ENCODE assay signal across 32 mouse cellular contexts in the genomic region with DNA sequence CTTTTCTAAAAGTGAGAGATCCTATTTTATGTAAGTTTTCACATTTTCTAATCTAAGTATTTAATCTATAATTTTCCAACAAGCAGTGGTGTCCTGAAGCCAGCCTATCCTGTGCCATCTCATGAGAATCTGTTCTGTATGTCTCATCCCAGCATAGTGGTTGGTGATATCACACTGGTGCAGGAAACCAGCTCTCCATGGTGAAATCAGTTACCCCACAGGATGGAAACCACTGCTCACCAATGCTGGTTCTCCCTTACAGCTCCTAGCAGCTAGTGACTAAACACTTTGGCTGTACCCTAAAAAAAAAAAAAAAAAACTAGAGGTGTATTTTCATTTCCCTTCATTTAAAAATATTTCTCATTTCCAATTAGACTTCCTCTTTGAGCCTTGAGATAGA. TPM values are rescaled to one million over a fixed set of nuclear protein-coding genes. Genes with fewer than 3 reads are reported as not detected.
DNase-seq lines count a peak whose midpoint lies in the region; ATAC-seq lines count a peak whose summit lies in the region.
"Had no signal": no experiment of that assay in that cellular context is flagged by ENCODE, and none has a peak within 500 bp of the region (broad histone marks: within the 10 kb centered on the region; RNA-seq: fewer than 3 reads in every experiment).

No protein-coding gene starts in this region.

- H3K9me3 ChIP-seq in heart, embryonic 11.5 days (replicated peaks; ENCODE audit: control insufficient read depth, low read length), result no peaks in the 10 kb centered on the region
- H3K9me3 ChIP-seq in intestine, embryonic 16.5 days (ENCODE audit: control insufficient read depth, low read length), result no peaks in the 10 kb centered on the region
- H3K9me3 ChIP-seq: embryonic facial prominence, embryonic 12.5 days; embryonic facial prominence, embryonic 15.5 days; forebrain, embryonic 12.5 days; heart, embryonic 10.5 days; hindbrain, embryonic 10.5 days; hindbrain, embryonic 13.5 days; intestine, embryonic 15.5 days had no signal

- no peaks in the 10 kb centered on the region for H3K36me3 ChIP-seq in heart, embryonic 11.5 days (ENCODE audit: control insufficient read depth, insufficient read depth, low read length)
- no peaks in the 10 kb centered on the region for H3K36me3 ChIP-seq in intestine, embryonic 16.5 days (ENCODE audit: control insufficient read depth, insufficient read depth, low read length)
- H3K36me3 ChIP-seq: embryonic facial prominence, embryonic 12.5 days; embryonic facial prominence, embryonic 15.5 days; forebrain, embryonic 12.5 days; heart, embryonic 10.5 days; hindbrain, embryonic 10.5 days; hindbrain, embryonic 13.5 days; intestine, embryonic 15.5 days had no signal

- no peak for ATAC-seq in heart, embryonic 11.5 days (replicated peaks; ENCODE audit: insufficient number of reproducible peaks, low FRiP score, low TSS enrichment)
- ATAC-seq in common myeloid progenitor, adult 5-6 weeks (replicated peaks; ENCODE audit: low read depth, poor library complexity, severe bottlenecking), result peak; percentile 66
- ATAC-seq in megakaryocyte, adult 5-6 weeks (ENCODE audit: poor library complexity, severe bottlenecking), result peak; percentile 81
- ATAC-seq in intestine, embryonic 16.5 days, result no peak
- ATAC-seq: activated CD4-positive, CD25-positive, alpha-beta regulatory T cell, adult 4 months; CD4-positive, CD25-positive, alpha-beta regulatory T cell, adult 4 months; forebrain, embryonic 16.5 days; hindbrain, embryonic 16.5 days had no signal

- no peak overlapping the region for H3K9ac ChIP-seq in heart, embryonic 11.5 days (ENCODE audit: low read depth, low read length)
- no peak overlapping the region for H3K9ac ChIP-seq in intestine, embryonic 16.5 days (ENCODE audit: low read depth, low read length)
- H3K9ac ChIP-seq: embryonic facial prominence, embryonic 12.5 days; embryonic facial prominence, embryonic 15.5 days; forebrain, embryonic 12.5 days; hindbrain, embryonic 13.5 days; intestine, embryonic 15.5 days had no signal

- no peak overlapping the region for H3K4me2 ChIP-seq in heart, embryonic 11.5 days
- H3K4me2 ChIP-seq in intestine, embryonic 16.5 days (ENCODE audit: low read depth, low read length), result no peak overlapping the region
- H3K4me2 ChIP-seq: embryonic facial prominence, embryonic 12.5 days; embryonic facial prominence, embryonic 15.5 days; forebrain, embryonic 12.5 days; hindbrain, embryonic 13.5 days; intestine, embryonic 15.5 days had no signal

- no peak overlapping the region for H3K4me3 ChIP-seq in heart, embryonic 11.5 days (ENCODE audit: low read depth, low read length)
- H3K4me3 ChIP-seq in intestine, embryonic 16.5 days (ENCODE audit: low read length), result no peak overlapping the region
- H3K4me3 ChIP-seq: embryonic facial prominence, embryonic 12.5 days; embryonic facial prominence, embryonic 15.5 days; forebrain, embryonic 12.5 days; heart, adult 2 months; heart, embryonic 10.5 days; hindbrain, embryonic 10.5 days; hindbrain, embryonic 13.5 days; intestine, embryonic 15.5 days had no signal

- no peak overlapping the region for H3K27ac ChIP-seq in heart, embryonic 11.5 days (ENCODE audit: low read depth, low read length)
- H3K27ac ChIP-seq in intestine, embryonic 16.5 days (ENCODE audit: low read length), result no peak overlapping the region
- H3K27ac ChIP-seq: embryonic facial prominence, embryonic 12.5 days; embryonic facial prominence, embryonic 15.5 days; forebrain, embryonic 12.5 days; heart, adult 2 months; heart, embryonic 10.5 days; hindbrain, embryonic 10.5 days; hindbrain, embryonic 13.5 days; intestine, embryonic 15.5 days had no signal

- peak; percentile 57 for DNase-seq in heart, adult 11 months
- no peak for DNase-seq in heart, postnatal 10 days
- no peak for DNase-seq in gastrocnemius, postnatal 4 days (ENCODE audit: low spot score in 2 of 2)
- DNase-seq: adrenal gland, adult 8-10 months; adrenal gland, postnatal 25 days; cerebellum, adult 11 months; cerebellum, adult 2 months; cerebellum, postnatal 10 days; cerebellum, postnatal 36 days; gastrocnemius, postnatal 10 days; gastrocnemius, postnatal 36 days; heart, adult 2 months; heart, postnatal 36 days had no signal

- no peaks in the 10 kb centered on the region for H3K4me1 ChIP-seq in heart, embryonic 11.5 days (ENCODE audit: control insufficient read depth, insufficient read depth, low read length)
- no peaks in the 10 kb centered on the region for H3K4me1 ChIP-seq in intestine, embryonic 16.5 days (ENCODE audit: control insufficient read depth, insufficient read depth, low read length)
- H3K4me1 ChIP-seq: embryonic facial prominence, embryonic 12.5 days; embryonic facial prominence, embryonic 15.5 days; forebrain, embryonic 12.5 days; heart, embryonic 10.5 days; hindbrain, embryonic 10.5 days; hindbrain, embryonic 13.5 days; intestine, embryonic 15.5 days had no signal

- intact Hi-C loops in heart, postnatal 10 days (cut with DNase I), result no loop called here

- H3K27me3 ChIP-seq in heart, embryonic 11.5 days (ENCODE audit: control insufficient read depth, insufficient read depth, low read length), result no peaks in the 10 kb centered on the region
- H3K27me3 ChIP-seq in intestine, embryonic 16.5 days (replicated peaks; ENCODE audit: control insufficient read depth, insufficient read depth, low read length), result no peaks in the 10 kb centered on the region
- H3K27me3 ChIP-seq: embryonic facial prominence, embryonic 12.5 days; embryonic facial prominence, embryonic 15.5 days; forebrain, embryonic 12.5 days; hindbrain, embryonic 13.5 days; intestine, embryonic 15.5 days had no signal

RNA-seq across cellular contexts. Expression of a gene that starts 20.6 kb away (rescaled TPM):
- 0.06 TPM in 1 of 2 replicates, not detected in the other for polyA plus RNA-seq in heart, embryonic 11.5 days (2014; fragmentation: Nextera tagmentation; extraction: Ambion mirVana)
- total RNA-seq in common myeloid progenitor, adult 5-6 weeks (2017), result not detected in 2 replicates
- 62.7 and 71.5 TPM in 2 replicates for total RNA-seq in megakaryocyte, adult 5-6 weeks (2015)
- total RNA-seq in megakaryocyte, adult 5-6 weeks (2017), result 72.8 and 74.4 TPM in 2 replicates
- 1 to 10 TPM in 1 of 2 experiments, under 1 TPM in 1; 0.34 to 3.2 TPM for total RNA-seq in heart, postnatal 10 days (2021)
- under 1 TPM; 0.13 to 0.25 TPM for total RNA-seq in gastrocnemius, postnatal 4 days (2021)
- 0.64 and 1.1 TPM in 2 replicates for polyA plus RNA-seq in intestine, embryonic 16.5 days (2015; fragmentation: Nextera tagmentation; extraction: Ambion mirVana)
- polyA plus RNA-seq: C2C12; CD4-positive, CD25-positive, alpha-beta regulatory T cell, adult 4 months; forebrain, embryonic 16.5 days; heart, embryonic 14.5 days; hindbrain, embryonic 16.5 days had no signal

RNA-seq across cellular contexts. Expression of a gene that starts 37.4 kb away (rescaled TPM):
- 22.1 and 27.5 TPM in 2 replicates for polyA plus RNA-seq in heart, embryonic 11.5 days (2014; fragmentation: Nextera tagmentation; extraction: Ambion mirVana)
- total RNA-seq in common myeloid progenitor, adult 5-6 weeks (2017), result 13.4 and 16.5 TPM in 2 replicates
- total RNA-seq in megakaryocyte, adult 5-6 weeks (2015), result 12.1 and 13.2 TPM in 2 replicates
- total RNA-seq in megakaryocyte, adult 5-6 weeks (2017), result 5.8 and 7.4 TPM in 2 replicates
- 10 to 100 TPM; 22.3 to 26.1 TPM for total RNA-seq in heart, postnatal 10 days (2021)
- total RNA-seq in gastrocnemius, postnatal 4 days (2021), result 10 to 100 TPM; 26.1 to 26.5 TPM
- polyA plus RNA-seq in intestine, embryonic 16.5 days (2015; fragmentation: Nextera tagmentation; extraction: Ambion mirVana), result 29.1 and 31.5 TPM in 2 replicates

RNA-seq across cellular contexts. Expression of a gene that starts 50.0 kb away (rescaled TPM):
- polyA plus RNA-seq in heart, embryonic 11.5 days (2014; fragmentation: Nextera tagmentation; extraction: Ambion mirVana), result 0.11 TPM in 1 of 2 replicates, not detected in the other
- total RNA-seq in common myeloid progenitor, adult 5-6 weeks (2017), result not detected in 2 replicates
- 0.98 and 1.5 TPM in 2 replicates for total RNA-seq in megakaryocyte, adult 5-6 weeks (2015)
- 1.2 and 1.7 TPM in 2 replicates for total RNA-seq in megakaryocyte, adult 5-6 weeks (2017)
- total RNA-seq in heart, postnatal 10 days (2021), result not detected
- total RNA-seq in gastrocnemius, postnatal 4 days (2021), result under 1 TPM in 1 of 2 experiments, not detected in 1; 0.13 TPM
- polyA plus RNA-seq in intestine, embryonic 16.5 days (2015; fragmentation: Nextera tagmentation; extraction: Ambion mirVana), result 0.13 TPM in 1 of 2 replicates, not detected in the other
- total RNA-seq: adrenal gland, adult 8-10 months; adrenal gland, postnatal 25 days; gastrocnemius, adult 18-20 months; gastrocnemius, postnatal 10 days; gastrocnemius, postnatal 36 days; heart, postnatal 36 days had no signal
- polyA plus RNA-seq: activated CD4-positive, CD25-positive, alpha-beta regulatory T cell, adult 4 months; CD4-positive, CD25-positive, alpha-beta regulatory T cell, adult 4 months; cerebellum, adult 2 months; embryonic facial prominence, embryonic 12.5 days; forebrain, embryonic 12.5 days; forebrain, embryonic 16.5 days; heart, embryonic 10.5 days; heart, embryonic 14.5 days; heart, postnatal 0 days; hindbrain, embryonic 10.5 days; hindbrain, embryonic 13.5 days; intestine, embryonic 15.5 days had no signal

Comparison
In these comparisons a context has a peak if more than half of its experiments do, and no peak if none do; other contexts are left out.
1. ATAC-seq: peak in common myeloid progenitor, adult 5-6 weeks (single experiment) and megakaryocyte, adult 5-6 weeks (single experiment); none in heart, embryonic 11.5 days (single experiment) and intestine, embryonic 16.5 days (single experiment).
2. RNA of a gene that starts 20.6 kb away (total RNA-seq): 62.7 to 74.4 TPM in megakaryocyte, adult 5-6 weeks; 0.34 to 3.2 TPM in heart, postnatal 10 days, 0.13 to 0.25 TPM in gastrocnemius, postnatal 4 days and not detected in common myeloid progenitor, adult 5-6 weeks; every median in the first group is over 10 times any median in the second.